Mouse (Mus musculus): ENCODE results near the gene Xntrpc. TPM values are rescaled to one million over a fixed set of nuclear protein-coding genes. Genes with fewer than 3 reads are reported as not detected.
A peak's percentile ranks its signal among the peaks of the same experiment; 100 is the strongest.
"Not testable (repeated sequence)": the region's sequence is repeated elsewhere in the genome, so short reads cannot be mapped to it uniquely, and the experiment has no call there.

Gene Xntrpc
- polyA plus RNA-seq (2016; fragmentation: Nextera tagmentation; extraction: Ambion mirVana): 1.5 and 1.7 TPM in 2 replicates

GRCm38 (mm10) chr7:102065046-102065891 is at the start of gene Xntrpc, which contains the start of the genes Rnf121 and Xndc1:
Gene Xntrpc, plus strand, starts transcription at chr7:102065713.
Gene Rnf121, minus strand, starts transcription at chr7:102065469.
Gene Xndc1, plus strand, starts transcription at chr7:102065511.
- Histone ChIP-seq H3K4me3 (peak within 1 kb of the TSS; percentile 80), H3K4me1 (peaks cover 14% of the 10 kb centered on the region), H3K27me3 (ENCODE audit: insufficient read depth, poor library complexity, severe bottlenecking) (no peaks in the 10 kb centered on the region), H3K9me3 (no peaks in the 10 kb centered on the region), H3K36me3 (peaks cover 19% of the 10 kb centered on the region; the same call in 1 of the 2 replicates), H3K27ac (peak within 1 kb of the TSS; percentile 93)
- under 1% methylated on average over 56 of the region's 56 CpGs for WGBS
- peak; percentile 98 for DNase-seq (ENCODE audit: low spot score)

- no peak overlapping the region for H3K4me3 ChIP-seq
- peaks cover 96% of the 10 kb centered on the region for H3K36me3 ChIP-seq
- H3K9me3 ChIP-seq: no peaks in the 10 kb centered on the region
- H3K27ac ChIP-seq: no peak overlapping the region
- H3K4me1 ChIP-seq: no peaks in the 10 kb centered on the region
- H3K27me3 ChIP-seq (ENCODE audit: insufficient read depth, poor library complexity, severe bottlenecking): no peaks in the 10 kb centered on the region
- no peak for DNase-seq (ENCODE audit: low spot score)
- WGBS: 79% methylated on average over 4 of the region's 4 CpGs
These were observed 48.6 kb upstream of the Xntrpc start for GRCm38 (mm10) chr7:102016936-102017335.

- no peak for DNase-seq (ENCODE audit: low spot score)
- H3K27me3 ChIP-seq (ENCODE audit: insufficient read depth, poor library complexity, severe bottlenecking): no peaks in the 10 kb centered on the region
- no peaks in the 10 kb centered on the region for H3K4me1 ChIP-seq
- H3K27ac ChIP-seq: no peak overlapping the region
- H3K9me3 ChIP-seq: no peaks in the 10 kb centered on the region
- peaks cover 96% of the 10 kb centered on the region for H3K36me3 ChIP-seq
- whole genome bisulfite sequencing: 85% methylated on average over 5 of the region's 5 CpGs
- no peak overlapping the region for H3K4me3 ChIP-seq
These were observed 48.1 kb upstream of the Xntrpc start for GRCm38 (mm10) chr7:102017452-102017851.

- DNase-seq (ENCODE audit: low spot score): no peak
- H3K27ac ChIP-seq: no peak overlapping the region
These were observed 47.5 kb upstream of the Xntrpc start for GRCm38 (mm10) chr7:102018034-102018433.

GRCm38 (mm10) chr7:102018590-102018989 is 46.9 kb upstream of the Xntrpc start, which contains the start of gene Il18bp:
Gene Il18bp, minus strand, starts transcription at chr7:102018690.
- WGBS: 87% methylated on average over 3 of the region's 3 CpGs
- Histone ChIP-seq H3K27me3 (ENCODE audit: insufficient read depth, poor library complexity, severe bottlenecking) (no peaks in the 10 kb centered on the region), H3K4me1 (no peaks in the 10 kb centered on the region), H3K4me3 (no peak within 1 kb of the TSS), H3K36me3 (peaks cover 96% of the 10 kb centered on the region), H3K27ac (no peak within 1 kb of the TSS), H3K9me3 (no peaks in the 10 kb centered on the region)
- DNase-seq (ENCODE audit: low spot score): no peak

More at GRCm38 (mm10) chr7:102018034-102018433, 47.5 kb upstream of the Xntrpc start:
- Histone ChIP-seq H3K27me3 (ENCODE audit: insufficient read depth, poor library complexity, severe bottlenecking) (no peaks in the 10 kb centered on the region), H3K4me1 (no peaks in the 10 kb centered on the region), H3K9me3 (no peaks in the 10 kb centered on the region), H3K36me3 (peaks cover 96% of the 10 kb centered on the region), H3K4me3 (no peak overlapping the region)
- 80% methylated on average over 7 of the region's 7 CpGs for WGBS

GRCm38 (mm10) chr7:102019362-102019761 is 46.2 kb upstream of the Xntrpc start:
- no peak overlapping the region for H3K27ac ChIP-seq
- 64% methylated on average over 3 of the region's 3 CpGs for WGBS
- H3K4me3 ChIP-seq: no peak overlapping the region
- H3K4me1 ChIP-seq: no peaks in the 10 kb centered on the region
- peaks cover 96% of the 10 kb centered on the region for H3K36me3 ChIP-seq
- DNase-seq (ENCODE audit: low spot score): no peak
- H3K27me3 ChIP-seq (ENCODE audit: insufficient read depth, poor library complexity, severe bottlenecking): no peaks in the 10 kb centered on the region
- no peaks in the 10 kb centered on the region for H3K9me3 ChIP-seq

GRCm38 (mm10) chr7:102020934-102021333 is 44.6 kb upstream of the Xntrpc start:
- not testable (repeated sequence) for DNase-seq (ENCODE audit: low spot score); H3K9me3 ChIP-seq; H3K4me1 ChIP-seq; H3K4me3 ChIP-seq; H3K27ac ChIP-seq; H3K27me3 ChIP-seq (ENCODE audit: insufficient read depth, poor library complexity, severe bottlenecking)
- WGBS: 86% methylated on average over 2 of the region's 2 CpGs
- H3K36me3 ChIP-seq: peaks cover 94% of the 10 kb centered on the region

- H3K9me3 ChIP-seq: no peaks in the 10 kb centered on the region
- WGBS: 96% methylated on average over 9 of the region's 9 CpGs
- no peak for DNase-seq (ENCODE audit: low spot score)
- H3K27ac ChIP-seq: no peak overlapping the region
- H3K36me3 ChIP-seq: peaks cover 86% of the 10 kb centered on the region
- no peaks in the 10 kb centered on the region for H3K27me3 ChIP-seq (ENCODE audit: insufficient read depth, poor library complexity, severe bottlenecking)
- H3K4me1 ChIP-seq: no peaks in the 10 kb centered on the region
- no peak overlapping the region for H3K4me3 ChIP-seq
These were observed 41.7 kb upstream of the Xntrpc start for GRCm38 (mm10) chr7:102023821-102024220.

- H3K9me3 ChIP-seq: no peaks in the 10 kb centered on the region
- no peaks in the 10 kb centered on the region for H3K4me1 ChIP-seq
- H3K27me3 ChIP-seq (ENCODE audit: insufficient read depth, poor library complexity, severe bottlenecking): no peaks in the 10 kb centered on the region
- H3K4me3 ChIP-seq: no peak overlapping the region
- WGBS: 81% methylated on average over 2 of the region's 2 CpGs
- H3K27ac ChIP-seq: no peak overlapping the region
- peaks cover 82% of the 10 kb centered on the region for H3K36me3 ChIP-seq
- no peak for DNase-seq (ENCODE audit: low spot score)
These were observed 40.1 kb upstream of the Xntrpc start for GRCm38 (mm10) chr7:102025187-102026119.

GRCm38 (mm10) chr7:102034904-102035303 is 30.6 kb upstream of the Xntrpc start:
- Histone ChIP-seq H3K36me3 (peaks cover 98% of the 10 kb centered on the region), H3K27me3 (ENCODE audit: insufficient read depth, poor library complexity, severe bottlenecking) (no peaks in the 10 kb centered on the region), H3K9me3 (no peaks in the 10 kb centered on the region), H3K27ac (no peak overlapping the region), H3K4me1 (no peaks in the 10 kb centered on the region), H3K4me3 (no peak overlapping the region)
- no peak for DNase-seq (ENCODE audit: low spot score)
- WGBS: 96% methylated on average over 1 of the region's 1 CpGs

GRCm38 (mm10) chr7:102035534-102035933 is 30.0 kb upstream of the Xntrpc start:
- no peak for DNase-seq (ENCODE audit: low spot score)
- H3K9me3 ChIP-seq: no peaks in the 10 kb centered on the region
- H3K27me3 ChIP-seq (ENCODE audit: insufficient read depth, poor library complexity, severe bottlenecking): no peaks in the 10 kb centered on the region
- H3K27ac ChIP-seq: no peak overlapping the region
- no peaks in the 10 kb centered on the region for H3K4me1 ChIP-seq
- H3K4me3 ChIP-seq: no peak overlapping the region
- WGBS: 82% methylated on average over 2 of the region's 2 CpGs
- peaks cover 98% of the 10 kb centered on the region for H3K36me3 ChIP-seq

- H3K27me3 ChIP-seq (ENCODE audit: insufficient read depth, poor library complexity, severe bottlenecking): no peaks in the 10 kb centered on the region
- H3K27ac ChIP-seq: no peak overlapping the region
- 90% methylated on average over 3 of the region's 3 CpGs for WGBS
- no peaks in the 10 kb centered on the region for H3K4me1 ChIP-seq
- H3K9me3 ChIP-seq: no peaks in the 10 kb centered on the region
- no peak for DNase-seq (ENCODE audit: low spot score)
- H3K4me3 ChIP-seq: no peak overlapping the region
- H3K36me3 ChIP-seq: peaks cover 95% of the 10 kb centered on the region
These were observed 28.2 kb upstream of the Xntrpc start for GRCm38 (mm10) chr7:102037318-102037717.

All from heart, embryonic 10.5 days (tissue).